ENCODE assay signal across 9 mouse cellular contexts in genomic region chr11:116218263-116218662, GRCm38 (mm10). TPM values are rescaled to one million over a fixed set of nuclear protein-coding genes. Genes with fewer than 3 reads are reported as not detected.
DNase-seq lines count a peak whose midpoint lies in the region; TF ChIP-seq lines count a peak whose summit lies in the region.
"Had no signal": no experiment of that assay in that cellular context is flagged by ENCODE, and none has a peak within 500 bp of the region (broad histone marks: within the 10 kb centered on the region; RNA-seq: fewer than 3 reads in every experiment).

No protein-coding gene starts in this region.

- peak overlapping the region; percentile 44 for H3K27ac ChIP-seq in embryonic fibroblast, embryonic 13.5 days (ENCODE audit: insufficient read depth, low read length)

- H3K4me1 ChIP-seq in embryonic fibroblast, embryonic 13.5 days (ENCODE audit: control insufficient read depth, insufficient read depth, low read length): peaks cover 6% of the 10 kb centered on the region

- TF ChIP-seq CTCF in embryonic fibroblast, embryonic 13.5 days (IDR thresholded peaks at IDR 0.05; ENCODE audit: borderline replicate concordance, insufficient read depth, low read length): no peak

- peak; percentile 32 for DNase-seq in gastrocnemius, adult 18-20 months (ENCODE audit: low spot score)
- no peak for DNase-seq in gastrocnemius, postnatal 36 days
- peak; percentile 19 for DNase-seq in induced T-regulatory cell, adult 2 months (ENCODE audit: low read depth)
- DNase-seq in lung, postnatal 10 days: peak; percentile 71
- no peak for DNase-seq in layer of hippocampus, postnatal 10 days (ENCODE audit: low spot score in 2 of 2)
- DNase-seq in layer of hippocampus, adult 11-12 months (ENCODE audit: low spot score): no peak
- DNase-seq in spleen, postnatal 14 days (ENCODE audit: low spot score in 2 of 2): no peak

- TF ChIP-seq POLR2A in embryonic fibroblast, embryonic 13.5 days (IDR thresholded peaks at IDR 0.05; ENCODE audit: low read depth, low read length): no peak

- intact Hi-C loops in gastrocnemius, postnatal 36 days (cut with DNase I): no loop called here

- no peak overlapping the region for H3K4me3 ChIP-seq in embryonic fibroblast, embryonic 13.5 days (ENCODE audit: insufficient read depth, low read length)

RNA-seq across cellular contexts. Expression of gene Acox1, which starts 19.4 kb away (rescaled TPM):
- total RNA-seq in gastrocnemius, adult 18-20 months (2021): 100 to 1,000 TPM in 1 of 2 experiments, 10 to 100 TPM in 1; 99.6 to 109 TPM
- total RNA-seq in gastrocnemius, postnatal 36 days (2021): 10 to 100 TPM; 62.6 to 80.1 TPM
- 51.3 and 54.3 TPM in 2 replicates for polyA plus RNA-seq in embryonic fibroblast, embryonic 13.5 days (2011; ENCODE audit: insufficient read length, low read depth, missing spikeins)
- 100 to 1,000 TPM; 112 to 116 TPM for total RNA-seq in layer of hippocampus, postnatal 10 days (2021)

RNA-seq across cellular contexts. Expression of gene Ten1, which starts 19.6 kb away (rescaled TPM):
- total RNA-seq in gastrocnemius, adult 18-20 months (2021): 10 to 100 TPM; 16.9 to 20.4 TPM
- total RNA-seq in gastrocnemius, postnatal 36 days (2021): 10 to 100 TPM; 19.2 to 21.9 TPM
- 9.8 and 16.3 TPM in 2 replicates for polyA plus RNA-seq in embryonic fibroblast, embryonic 13.5 days (2011; ENCODE audit: insufficient read length, low read depth, missing spikeins)
- total RNA-seq in layer of hippocampus, postnatal 10 days (2021): 10 to 100 TPM; 39.0 to 46.2 TPM

RNA-seq across cellular contexts. Expression of gene Evpl, which starts 19.6 kb away (rescaled TPM):
- under 1 TPM; 0.02 to 0.07 TPM for total RNA-seq in gastrocnemius, adult 18-20 months (2021)
- under 1 TPM; 0.05 to 0.07 TPM for total RNA-seq in gastrocnemius, postnatal 36 days (2021)
- 0.16 TPM in 1 of 2 replicates, not detected in the other for polyA plus RNA-seq in embryonic fibroblast, embryonic 13.5 days (2011; ENCODE audit: insufficient read length, low read depth, missing spikeins)
- under 1 TPM; 0.57 to 0.65 TPM for total RNA-seq in layer of hippocampus, postnatal 10 days (2021)
- polyA plus RNA-seq: macrophage had no signal

RNA-seq across cellular contexts. Expression of gene Fbf1, which starts 50.3 kb away (rescaled TPM):
- total RNA-seq in gastrocnemius, adult 18-20 months (2021): 10 to 100 TPM in 1 of 2 experiments, 1 to 10 TPM in 1; 8.9 to 11.0 TPM
- total RNA-seq in gastrocnemius, postnatal 36 days (2021): 1 to 10 TPM; 9.3 to 9.8 TPM
- 34.5 and 42.3 TPM in 2 replicates for polyA plus RNA-seq in embryonic fibroblast, embryonic 13.5 days (2011; ENCODE audit: insufficient read length, low read depth, missing spikeins)
- total RNA-seq in layer of hippocampus, postnatal 10 days (2021): 10 to 100 TPM; 84.7 to 94.9 TPM

RNA-seq across cellular contexts. Expression of gene Srp68, which starts 55.8 kb away (rescaled TPM):
- total RNA-seq in gastrocnemius, adult 18-20 months (2021): 10 to 100 TPM; 82.5 to 88.8 TPM
- 10 to 100 TPM; 72.1 to 83.1 TPM for total RNA-seq in gastrocnemius, postnatal 36 days (2021)
- 71.1 and 71.4 TPM in 2 replicates for polyA plus RNA-seq in embryonic fibroblast, embryonic 13.5 days (2011; ENCODE audit: insufficient read length, low read depth, missing spikeins)
- 10 to 100 TPM; 50.5 to 51.9 TPM for total RNA-seq in layer of hippocampus, postnatal 10 days (2021)

Comparison
In these comparisons a context has a peak if more than half of its experiments do, and no peak if none do; other contexts are left out.
1. DNase-seq: peak in gastrocnemius, adult 18-20 months (single experiment), induced T-regulatory cell, adult 2 months (single experiment) and lung, postnatal 10 days (single experiment); none in gastrocnemius, postnatal 36 days (0 of 2), layer of hippocampus, postnatal 10 days (0 of 2), layer of hippocampus, adult 11-12 months (single experiment) and spleen, postnatal 14 days (0 of 2).